Mouse (Mus musculus): ENCODE measurements around the gene Hc. TPM values are rescaled to one million over a fixed set of nuclear protein-coding genes. Genes with fewer than 3 reads are reported as not detected.

Gene Hc
- polyA plus RNA-seq, 1 experiment from 2014 or later = 0.45 TPM

DNA sequence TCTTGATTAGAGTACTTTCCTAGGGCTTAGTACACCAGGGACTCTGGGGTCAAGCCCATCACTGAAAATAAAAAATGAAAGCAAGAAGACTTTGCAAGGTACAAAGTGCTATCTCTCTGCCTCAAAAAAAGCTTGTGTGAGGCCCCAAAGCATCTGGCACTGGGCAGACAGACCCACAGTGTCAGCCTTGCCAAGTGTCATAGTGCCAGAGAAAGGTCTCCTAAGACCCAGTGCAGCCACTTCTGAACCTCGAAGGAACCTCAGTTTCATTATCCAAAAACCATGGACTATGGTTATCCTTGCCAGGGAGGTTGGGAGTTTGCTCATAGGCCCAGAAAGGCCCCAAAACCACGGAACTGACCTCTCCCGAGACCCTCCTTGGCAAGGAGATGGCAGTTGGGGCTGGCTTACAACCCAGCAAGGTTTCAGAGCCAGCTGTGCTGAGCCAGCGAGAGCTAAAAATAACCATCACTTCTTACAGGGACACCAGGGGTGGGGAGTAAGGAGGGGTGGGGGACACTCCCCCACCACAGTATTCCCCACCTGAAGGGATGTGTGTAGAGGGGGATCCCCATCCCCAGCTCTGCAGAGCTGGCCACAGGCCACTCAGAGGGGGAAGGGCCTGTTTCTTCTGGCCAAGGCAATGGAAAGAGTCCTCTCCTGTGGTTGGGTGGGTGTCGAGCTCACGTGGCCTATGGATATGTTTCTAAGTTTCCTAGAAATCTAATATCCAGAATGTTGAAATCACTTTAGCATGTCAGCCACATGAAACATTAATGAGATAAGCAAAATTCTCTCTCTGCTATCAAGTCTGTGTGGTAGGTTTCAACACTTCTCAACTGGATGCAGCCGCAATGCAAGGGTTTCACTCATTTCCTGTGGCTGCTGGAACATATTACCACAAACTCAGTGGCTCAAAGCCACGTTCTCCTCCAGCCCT, 122.7 kb downstream of the Hc start:
- no peak for ATAC-seq (ENCODE audit: low FRiP score, low TSS enrichment)
- WGBS = 69% methylated on average over 8 of the region's 8 CpGs
- Histone ChIP-seq H3K36me3 (ENCODE audit: insufficient read depth, low read length) (no peaks in the 10 kb centered on the region), H3K9me3 (ENCODE audit: low read length) (no peaks in the 10 kb centered on the region), H3K4me3 (ENCODE audit: low read length) (no peak overlapping the region), H3K4me1 (ENCODE audit: insufficient read depth, low read length) (peaks cover 22% of the 10 kb centered on the region), H3K27me3 (ENCODE audit: insufficient read depth, low read length) (no peaks in the 10 kb centered on the region), H3K27ac (ENCODE audit: low read length) (no peak overlapping the region), H3K9ac (replicated peaks; ENCODE audit: low read length) (no peak overlapping the region), H3K4me2 (replicated peaks; ENCODE audit: low read depth, low read length) (no peak overlapping the region)

- no peaks in the 10 kb centered on the region for H3K27me3 ChIP-seq (ENCODE audit: insufficient read depth, low read length)
- no peak overlapping the region for H3K27ac ChIP-seq (ENCODE audit: low read length)
- no peaks in the 10 kb centered on the region for H3K9me3 ChIP-seq (ENCODE audit: low read length)
- H3K36me3 ChIP-seq (ENCODE audit: insufficient read depth, low read length) = no peaks in the 10 kb centered on the region
- H3K4me1 ChIP-seq (ENCODE audit: insufficient read depth, low read length) = peaks cover 21% of the 10 kb centered on the region
- ATAC-seq (ENCODE audit: low FRiP score, low TSS enrichment) = no peak
- no peak overlapping the region for H3K4me3 ChIP-seq (ENCODE audit: low read length)
- no peak overlapping the region for H3K4me2 ChIP-seq (replicated peaks; ENCODE audit: low read depth, low read length)
- no peak overlapping the region for H3K9ac ChIP-seq (replicated peaks; ENCODE audit: low read length)
- whole genome bisulfite sequencing = 12% methylated on average over 5 of the region's 5 CpGs
Measured at GRCm38 (mm10) chr2:34937460-34937859, 123.8 kb downstream of the Hc start.

Other genes starting within 250 kb of the Hc start
- gene Fbxw2, start 235.1 kb downstream of the Hc start, polyA plus RNA-seq (2015; fragmentation: Nextera tagmentation; extraction: Ambion mirVana) = 81.7 and 82.0 TPM in 2 replicates
- 0.10 TPM in 1 of 2 replicates, not detected in the other for gene Gm34653, start 228.4 kb downstream of the Hc start, polyA plus RNA-seq (2015; fragmentation: Nextera tagmentation; extraction: Ambion mirVana)
- 13.2 and 13.6 TPM in 2 replicates for gene Cutal, start 187.0 kb downstream of the Hc start, polyA plus RNA-seq (2015; fragmentation: Nextera tagmentation; extraction: Ambion mirVana)
- gene Psmd5, start 186.5 kb downstream of the Hc start, polyA plus RNA-seq (2015; fragmentation: Nextera tagmentation; extraction: Ambion mirVana) = 130 and 140 TPM in 2 replicates
- gene Phf19, start 147.4 kb downstream of the Hc start, polyA plus RNA-seq (2015; fragmentation: Nextera tagmentation; extraction: Ambion mirVana) = 21.4 and 22.2 TPM in 2 replicates
- 30.3 and 33.2 TPM in 2 replicates for gene Traf1, start 99.7 kb downstream of the Hc start, polyA plus RNA-seq (2015; fragmentation: Nextera tagmentation; extraction: Ambion mirVana)
- 0.46 and 0.50 TPM in 2 replicates for gene AI182371, start 40.1 kb upstream of the Hc start, polyA plus RNA-seq (2015; fragmentation: Nextera tagmentation; extraction: Ambion mirVana)
- 21.2 and 25.2 TPM in 2 replicates for gene Cntrl, start 48.1 kb upstream of the Hc start, polyA plus RNA-seq (2015; fragmentation: Nextera tagmentation; extraction: Ambion mirVana)
- 309 and 365 TPM in 2 replicates for gene Rab14, start 139.7 kb upstream of the Hc start, polyA plus RNA-seq (2015; fragmentation: Nextera tagmentation; extraction: Ambion mirVana)
- 149 and 165 TPM in 2 replicates for gene Gsn, start 194.9 kb upstream of the Hc start, polyA plus RNA-seq (2015; fragmentation: Nextera tagmentation; extraction: Ambion mirVana)

All from kidney, embryonic 16.5 days (tissue).